Mouse (Mus musculus): Measurements from ENCODE around the gene Cyp2c40.
"Not testable (repeated sequence)": the region's sequence is repeated elsewhere in the genome, so short reads cannot be mapped to it uniquely, and the experiment has no call there.

Gene Cyp2c40

GRCm38 (mm10) chr19:39812714-39813113 is at the start of gene Cyp2c40:
Gene Cyp2c40 (minus strand): TSS chr19:39812814.
- DNase-seq: not testable (repeated sequence)

DNA sequence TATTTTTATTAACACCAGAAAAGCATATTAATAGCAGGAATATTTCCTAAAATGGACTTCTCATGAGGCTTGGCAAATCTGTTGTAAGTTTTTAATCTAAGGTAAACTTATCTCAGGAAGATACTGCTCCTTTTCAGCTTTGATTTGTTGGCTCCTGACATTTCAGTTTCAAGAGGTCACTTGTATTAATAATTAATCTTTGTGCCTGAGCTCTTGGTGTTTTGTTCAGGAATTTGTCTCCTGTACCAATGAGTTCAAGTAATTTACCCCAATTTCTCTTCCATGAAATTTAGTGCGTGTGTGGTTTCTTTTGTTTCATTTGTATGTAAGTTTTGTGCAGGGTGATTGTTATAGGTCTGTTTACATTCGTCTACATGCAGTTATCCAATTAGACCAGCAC is 8.3 kb upstream of the Cyp2c40 start:
- DNase-seq: not testable (repeated sequence)

DNA sequence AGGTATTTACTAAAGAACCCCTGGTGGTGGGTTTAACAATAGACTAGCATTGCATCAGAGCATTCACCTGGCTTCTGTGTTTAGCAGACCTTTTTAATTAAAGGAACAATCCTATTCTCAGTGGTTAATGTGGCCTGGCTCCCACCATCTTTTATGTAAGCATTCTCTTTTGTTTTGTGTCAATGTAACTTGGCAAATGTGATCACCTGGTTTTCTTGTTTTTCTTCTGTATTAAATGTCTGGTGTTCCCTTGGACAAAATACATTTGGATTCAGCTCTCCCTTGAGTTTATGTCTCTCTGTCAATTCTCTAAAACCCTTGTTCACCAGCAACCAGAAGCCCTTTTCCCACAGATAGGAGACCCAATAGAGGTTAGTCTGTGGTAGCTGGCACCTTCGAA is 3.8 kb upstream of the Cyp2c40 start:
- DNase-seq: not testable (repeated sequence)

- DNase-seq: not testable (repeated sequence)
Measured at GRCm38 (mm10) chr19:39815991-39816390, 3.4 kb upstream of the Cyp2c40 start.

DNA sequence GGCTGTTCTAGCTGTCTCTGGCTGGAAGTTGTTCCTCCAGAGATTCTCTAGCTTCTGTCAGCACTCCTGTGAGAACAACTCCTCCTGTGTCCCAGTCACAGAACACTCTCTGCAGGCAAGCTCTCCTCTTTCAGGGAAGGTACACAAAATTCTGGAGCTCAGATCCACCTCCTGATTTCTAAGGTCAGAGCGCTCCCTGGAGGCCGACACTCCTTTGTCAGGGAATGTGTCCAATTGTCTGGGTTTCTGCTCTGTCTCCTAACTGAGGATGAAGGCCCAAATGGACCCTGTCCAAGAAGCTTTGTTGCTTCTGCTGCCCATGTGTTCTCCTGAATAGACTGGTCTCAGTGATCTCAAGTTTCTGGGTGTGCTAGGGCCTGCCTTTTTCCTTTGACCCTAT is 27.2 kb downstream of the Cyp2c40 start:
- DNase-seq: not testable (repeated sequence)

DNA sequence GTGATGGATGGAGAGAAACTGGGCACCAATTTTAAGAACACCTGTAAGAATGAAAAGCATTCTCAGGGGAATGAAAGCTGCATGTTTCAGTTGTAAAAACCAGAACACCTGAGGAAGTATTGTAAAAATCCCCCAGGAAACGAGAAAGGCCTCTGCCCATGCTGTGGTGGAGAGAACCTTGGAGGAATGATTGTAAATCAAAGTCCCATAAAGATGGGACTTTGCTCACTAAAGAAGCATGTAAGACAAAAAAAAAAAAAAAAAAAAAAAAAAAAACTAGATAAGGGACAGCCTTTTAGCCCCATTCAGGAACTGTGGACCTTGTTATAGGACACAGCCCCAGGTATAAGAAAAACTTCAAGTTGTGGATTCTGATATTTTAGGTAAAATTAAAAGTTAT is 67.3 kb downstream of the Cyp2c40 start:
- DNase-seq: no peak

DNA sequence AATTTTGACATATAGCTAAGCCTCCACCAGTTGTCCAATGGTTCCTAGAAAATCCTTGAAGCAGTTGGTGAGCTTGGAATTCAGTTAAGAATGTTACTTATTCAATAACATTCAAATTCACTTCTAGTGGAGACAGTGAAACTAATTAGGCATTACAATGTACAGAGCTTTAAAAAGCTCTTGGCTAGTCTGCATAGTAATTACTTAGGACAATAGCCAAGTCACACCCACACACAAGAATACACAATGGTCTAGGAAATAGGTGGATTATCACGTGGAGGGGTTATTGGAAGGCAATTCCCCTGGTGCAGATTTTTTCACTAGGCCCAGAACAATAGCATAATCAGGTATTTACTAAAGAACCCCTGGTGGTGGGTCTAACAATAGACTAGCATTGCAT is 68.3 kb downstream of the Cyp2c40 start:
- DNase-seq: not testable (repeated sequence)

DNA sequence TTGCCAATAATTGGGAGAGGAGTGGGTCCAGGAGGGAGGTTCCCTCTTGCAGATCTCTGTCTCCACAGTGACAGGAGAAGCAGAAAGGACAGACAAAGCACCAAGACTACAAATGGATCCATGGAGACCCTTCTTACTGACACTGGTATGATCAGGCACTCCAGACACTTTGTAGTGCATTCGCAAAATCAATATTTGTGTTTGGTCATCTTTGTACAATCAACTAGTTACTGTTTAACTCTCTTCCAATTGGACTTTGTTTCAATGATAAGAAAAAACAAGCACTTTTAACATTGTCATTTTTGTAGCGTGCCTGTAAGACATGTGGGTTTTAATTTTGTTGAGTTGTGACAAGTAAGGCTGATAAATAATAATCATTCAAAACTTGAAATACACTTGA is 71.7 kb downstream of the Cyp2c40 start, which contains the start of gene Cyp2c68:
Gene Cyp2c68, minus strand, starts transcription at position 135 of the 400 bp plus-strand sequence.
- DNase-seq: no peak
